Mouse (Mus musculus) common myeloid progenitor, adult 5-6 weeks (primary cell): ENCODE measurements at regions not wholly inside any gene's neighbourhood (a gene's known extent, or its start where the extent isn't known, plus 50 kb on each side); places are given as distances from the start of the nearest gene placed in this dataset.

ENCODE experiments used
- ATAC-seq: replicated peaks from 2 replicates; pipeline ENCODE4 v1.8.0; 2016; ENCODE audit warnings: low read depth, mild to moderate bottlenecking, moderate TSS enrichment, inconsistent platforms; ENCODE audit not compliant: poor library complexity, severe bottlenecking

- ATAC-seq = no peak
These were observed 306.9 kb downstream of the Spry2 start for GRCm38 (mm10) chr14:105589751-105590150.

- ATAC-seq = no peak
These were observed 307.4 kb downstream of the Spry2 start for GRCm38 (mm10) chr14:105589261-105589660.

GRCm38 (mm10) chr14:105588391-105589163, 308.0 kb downstream of the Spry2 start:
- ATAC-seq = no peak

- no peak for ATAC-seq
These were observed 308.6 kb downstream of the Spry2 start for GRCm38 (mm10) chr14:105588029-105588390.

- peak; percentile 89 for ATAC-seq
These were observed 312.0 kb downstream of the Spry2 start for GRCm38 (mm10) chr14:105584632-105585031.

DNA sequence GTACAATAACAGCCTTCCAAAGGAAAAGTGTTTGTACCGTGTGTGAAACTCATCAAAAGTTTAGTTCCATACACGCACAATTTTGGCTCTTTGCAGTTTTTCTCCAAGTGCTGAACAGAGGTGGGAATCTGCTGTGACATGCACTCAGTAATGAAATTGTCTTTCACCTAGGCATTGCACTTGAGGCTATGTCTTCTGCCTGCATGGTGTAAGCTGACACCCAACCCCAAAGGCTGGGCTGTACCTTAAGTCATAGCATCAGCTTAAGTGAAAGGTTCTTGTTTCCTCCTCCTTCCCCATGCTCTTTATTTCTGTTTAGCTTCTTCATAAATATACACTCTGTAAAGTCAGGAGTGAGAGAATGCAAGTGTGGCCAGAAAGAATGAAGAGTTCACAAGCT, 313.1 kb downstream of the Spry2 start:
- ATAC-seq = no peak

DNA sequence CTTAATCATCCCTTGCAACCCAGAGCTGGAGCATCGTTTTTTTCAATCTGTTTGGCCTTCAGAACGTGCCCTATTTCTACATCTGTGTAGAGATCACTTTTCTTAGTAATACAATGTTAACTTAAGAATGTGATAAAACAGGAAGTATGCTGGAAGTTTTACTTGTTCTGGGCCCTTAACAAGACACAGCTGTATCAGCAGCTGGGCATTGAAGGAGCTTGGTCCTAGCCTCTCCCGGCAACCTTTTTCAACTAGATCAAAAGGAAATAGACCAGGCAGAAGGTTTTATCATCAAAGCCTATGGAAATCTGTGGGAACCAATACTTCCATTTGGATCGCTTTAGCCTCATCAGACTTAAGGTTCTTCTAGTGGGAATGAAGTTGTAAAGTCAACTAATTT, 317.9 kb downstream of the Ndfip2 start:
- no peak for ATAC-seq

- ATAC-seq = no peak
These were observed 313.9 kb downstream of the Ndfip2 start for GRCm38 (mm10) chr14:105572036-105572891.

DNA sequence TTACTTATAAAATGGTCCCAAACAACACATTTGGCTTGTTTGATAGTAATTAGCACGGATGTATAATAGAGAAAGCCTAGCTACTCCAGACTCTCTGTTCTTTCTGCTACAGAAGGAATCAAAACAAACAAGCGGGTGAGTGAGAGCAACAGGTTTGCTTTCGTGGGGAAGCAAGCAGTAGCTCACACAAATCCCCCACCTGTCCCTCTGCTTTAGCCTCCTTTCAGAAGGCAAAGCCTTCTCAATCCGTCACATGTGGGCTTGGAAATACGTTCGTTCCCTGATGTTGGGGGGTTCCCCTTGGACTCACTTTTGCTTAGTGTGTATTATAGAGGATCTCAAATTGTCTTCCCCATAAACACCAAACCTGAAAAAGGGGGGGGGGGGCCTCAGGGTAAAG, 311.8 kb downstream of the Ndfip2 start:
- ATAC-seq = no peak

GRCm38 (mm10) chr14:105565827-105566226, 307.5 kb downstream of the Ndfip2 start:
- 0 out of 2 replicates have a peak, but pooled peaks have one; percentile 32 for ATAC-seq

- ATAC-seq = no peak
These were observed 304.5 kb downstream of the Ndfip2 start for GRCm38 (mm10) chr14:105562843-105563242.

- peak; percentile 60 for ATAC-seq
These were observed 298.4 kb downstream of the Ndfip2 start for GRCm38 (mm10) chr14:105556813-105557212.

DNA sequence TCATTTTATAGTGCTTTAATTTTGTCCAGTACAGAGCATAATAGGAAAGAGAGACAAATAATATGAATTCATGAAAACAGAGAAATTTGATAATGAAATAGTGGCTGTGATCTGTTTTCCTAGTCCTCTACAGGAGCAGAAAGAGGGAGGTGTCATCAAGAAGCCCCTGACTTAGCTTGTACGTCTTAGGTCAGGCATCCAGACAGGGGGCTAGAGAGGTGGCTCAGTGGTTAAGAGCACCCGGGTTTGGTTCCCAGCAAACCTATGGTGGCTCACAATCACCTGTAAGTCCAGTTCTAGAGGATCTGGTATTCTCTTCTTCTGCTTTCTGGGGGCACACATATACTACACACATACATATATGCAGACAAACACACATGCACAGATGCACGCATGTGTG, 285.7 kb downstream of the Ndfip2 start:
- no peak for ATAC-seq

DNA sequence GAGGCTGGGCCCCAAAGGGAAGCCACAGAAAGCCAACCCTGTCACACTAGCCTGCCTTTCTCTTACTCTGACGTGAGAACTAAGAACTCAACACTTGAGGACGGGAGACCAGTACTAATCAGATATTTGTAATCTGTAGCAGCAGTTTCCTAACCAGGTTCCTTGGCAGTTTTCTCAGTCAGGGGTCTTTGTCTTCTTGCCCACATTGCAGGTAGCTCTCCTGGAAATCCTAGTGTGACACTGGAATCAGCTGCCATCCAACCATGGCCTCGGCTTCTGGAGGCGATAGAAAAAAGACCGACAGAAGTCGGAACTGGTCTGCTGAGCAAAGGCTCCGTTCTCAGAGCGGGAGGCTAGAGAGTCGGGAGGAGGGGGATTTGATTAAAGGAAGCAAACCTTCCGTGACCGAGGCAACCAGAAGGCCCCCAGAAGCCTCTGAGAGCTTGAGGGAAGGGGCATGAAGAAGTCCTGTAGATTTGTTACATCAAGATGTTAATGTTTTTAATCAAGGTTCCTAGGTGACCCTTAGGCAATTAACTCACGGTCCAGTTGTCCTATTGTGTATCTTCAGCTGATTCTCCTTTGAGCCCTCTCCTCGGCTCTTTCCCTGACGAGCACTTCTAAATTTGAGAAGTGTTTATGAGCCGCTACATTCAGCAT, 284.2 kb downstream of the Ndfip2 start:
- no peak for ATAC-seq

- no peak for ATAC-seq
These were observed 283.7 kb downstream of the Ndfip2 start for GRCm38 (mm10) chr14:105542090-105542485.

- ATAC-seq = no peak
These were observed 273.9 kb downstream of the Ndfip2 start for GRCm38 (mm10) chr14:105532168-105532745.

GRCm38 (mm10) chr14:105528107-105528506, 269.7 kb downstream of the Ndfip2 start:
- ATAC-seq = no peak

- no peak for ATAC-seq
These were observed 265.5 kb downstream of the Ndfip2 start for GRCm38 (mm10) chr14:105523849-105524248.

DNA sequence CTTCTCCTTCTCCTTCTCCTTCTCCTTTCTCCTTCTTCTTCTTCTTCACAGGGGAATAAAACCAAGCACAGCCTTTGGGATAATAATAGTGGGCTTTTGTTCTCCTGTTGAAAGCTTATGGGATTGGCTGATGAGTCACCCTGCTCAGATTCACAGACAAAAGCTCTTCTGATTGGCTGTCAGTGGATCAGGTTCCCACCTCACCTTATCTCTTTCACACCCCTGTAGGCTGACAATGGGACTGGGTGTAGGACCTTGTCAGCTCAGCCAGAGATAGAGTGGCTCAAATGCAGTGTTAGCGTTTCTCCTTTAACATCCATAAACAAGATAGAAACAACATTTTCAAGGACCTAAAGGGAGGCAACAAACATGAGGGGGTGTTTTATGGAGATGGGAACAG, 263.9 kb downstream of the Ndfip2 start:
- no peak for ATAC-seq

DNA sequence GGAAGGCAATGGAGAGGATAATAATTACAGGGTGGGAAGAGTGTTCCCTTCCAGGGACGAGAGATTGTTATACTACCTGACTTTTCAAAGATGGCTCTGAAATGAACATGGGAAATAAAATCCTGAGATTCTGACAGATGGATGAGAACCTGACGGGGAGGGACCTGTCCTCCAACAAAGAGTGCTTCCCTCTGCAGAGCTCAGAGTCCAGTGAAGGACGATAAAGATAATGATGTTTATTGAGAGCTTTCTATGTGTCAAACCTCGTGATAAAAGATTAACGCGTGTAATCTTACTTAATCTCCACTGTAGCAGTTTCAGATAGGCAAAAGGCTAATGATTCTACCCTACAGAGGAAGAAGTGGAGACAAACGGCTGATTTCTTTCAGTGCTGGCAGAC, 260.3 kb downstream of the Ndfip2 start:
- no peak for ATAC-seq
